Comparison of ENCODE assay signal across 9 mouse cellular contexts in the genomic region with DNA sequence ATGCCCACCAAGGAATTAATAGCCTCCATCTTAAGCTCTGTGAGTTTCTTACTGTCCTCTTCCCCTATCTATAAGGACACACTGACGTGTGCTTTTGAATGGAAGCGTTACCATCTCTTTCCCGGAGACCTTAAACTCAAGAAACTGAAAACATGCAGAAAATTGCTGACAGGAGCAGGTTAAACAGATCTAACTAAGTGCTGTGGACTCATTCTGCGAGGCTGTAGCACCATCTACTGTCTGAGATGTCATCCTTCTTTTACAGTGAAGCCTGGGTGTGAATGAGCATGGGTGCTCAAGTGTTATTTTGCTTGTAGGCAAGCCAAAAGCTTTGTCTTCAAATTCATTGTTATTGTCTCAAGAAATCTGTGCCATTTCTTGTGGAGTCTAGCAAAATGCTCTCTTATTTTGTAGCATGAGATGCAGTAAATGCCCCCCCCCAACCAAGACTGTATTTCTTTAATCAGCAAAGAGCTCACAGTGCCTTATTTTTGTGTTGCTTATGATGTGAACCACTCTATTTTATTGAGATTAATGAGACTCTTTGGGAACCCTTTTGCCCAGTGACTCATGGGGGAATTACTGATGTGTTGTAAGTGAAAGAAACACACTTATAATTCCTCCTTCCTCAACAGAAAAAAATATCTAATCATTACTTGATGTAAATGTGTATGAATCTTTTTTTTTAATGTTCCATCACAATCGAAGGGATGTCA.
A peak's percentile ranks its signal among the peaks of the same experiment; 100 is the strongest.
DNase-seq lines count a peak whose midpoint lies in the region; ATAC-seq lines count a peak whose summit lies in the region.
"Had no signal": no experiment of that assay in that cellular context is flagged by ENCODE, and none has a peak within 500 bp of the region (broad histone marks: within the 10 kb centered on the region; RNA-seq: fewer than 3 reads in every experiment).

No protein-coding gene starts in this region.

- H3K9ac ChIP-seq in midbrain, embryonic 11.5 days (ENCODE audit: low read length) = no peak overlapping the region
- H3K9ac ChIP-seq: limb, embryonic 15.5 days had no signal

- no peak overlapping the region for H3K4me3 ChIP-seq in midbrain, embryonic 11.5 days (ENCODE audit: low read depth, low read length)
- H3K4me3 ChIP-seq: limb, embryonic 15.5 days had no signal

- no peaks in the 10 kb centered on the region for H3K27me3 ChIP-seq in midbrain, embryonic 11.5 days (ENCODE audit: control insufficient read depth, insufficient read depth, low read length)
- H3K27me3 ChIP-seq: limb, embryonic 15.5 days had no signal

- H3K4me1 ChIP-seq in midbrain, embryonic 11.5 days (ENCODE audit: control insufficient read depth, insufficient read depth, low read length) = no peaks in the 10 kb centered on the region
- H3K4me1 ChIP-seq: limb, embryonic 15.5 days had no signal

- H3K4me2 ChIP-seq in midbrain, embryonic 11.5 days = no peak overlapping the region
- H3K4me2 ChIP-seq: limb, embryonic 15.5 days had no signal

- no peak overlapping the region for H3K27ac ChIP-seq in midbrain, embryonic 11.5 days (ENCODE audit: low read depth, low read length)
- H3K27ac ChIP-seq: limb, embryonic 15.5 days had no signal

- no peaks in the 10 kb centered on the region for H3K9me3 ChIP-seq in midbrain, embryonic 11.5 days (ENCODE audit: control insufficient read depth, low read length)
- H3K9me3 ChIP-seq: limb, embryonic 15.5 days had no signal

- WGBS in midbrain, embryonic 11.5 days = 42% methylated on average over 5 of the region's 5 CpGs

- peak; percentile 18 for DNase-seq in ovary, postnatal 14 days (ENCODE audit: low spot score)
- no peak for DNase-seq in ovary, postnatal 10 days (ENCODE audit: low spot score)
- peak; percentile 73 for DNase-seq in embryo, embryonic 10 days (ENCODE audit: low spot score)
- peak; percentile 47 for DNase-seq in heart, postnatal 4 days
- DNase-seq in layer of hippocampus, adult 9-10 months (ENCODE audit: low spot score) = peak; percentile 66
- DNase-seq in midbrain, embryonic 11.5 days (ENCODE audit: low spot score, missing footprints) = peak; percentile 90
- peak; percentile 9 for DNase-seq in testis, postnatal 14 days (ENCODE audit: low spot score)

- ATAC-seq in midbrain, embryonic 11.5 days (ENCODE audit: low FRiP score) = peak; percentile 79
- no peak for ATAC-seq in erythroid progenitor cell, adult 5-6 weeks (replicated peaks; ENCODE audit: low FRiP score, poor library complexity, severe bottlenecking)

- no peaks in the 10 kb centered on the region for H3K36me3 ChIP-seq in midbrain, embryonic 11.5 days (ENCODE audit: control insufficient read depth, insufficient read depth, low read length)
- H3K36me3 ChIP-seq: limb, embryonic 15.5 days had no signal
